Mouse (Mus musculus): ENCODE data around the gene Tbx10. TPM values are rescaled to one million over a fixed set of nuclear protein-coding genes. Genes with fewer than 3 reads are reported as not detected.

Tbx10 gene
- total RNA-seq, 1 experiment, result not detected

GRCm38 (mm10) chr19:4005091-4005490, 12.5 kb downstream of the Tbx10 start:
- H3K9me3 ChIP-seq (ENCODE audit: control insufficient read depth, insufficient read depth, low read depth, low read length), result no peaks in the 10 kb centered on the region
- DNase-seq (ENCODE audit: low read depth, low spot score), result no peak
- no peak overlapping the region for H3K27ac ChIP-seq (ENCODE audit: insufficient read depth, low read depth, low read length, poor library complexity, severe bottlenecking)
- H3K4me3 ChIP-seq (ENCODE audit: insufficient read depth in 1 of 2, low read depth in 1 of 2, low read length in 2 of 2, poor library complexity in 1 of 2, severe bottlenecking in 1 of 2), result no peak overlapping the region
- in situ Hi-C loops (cut with MboI; ENCODE audit: low sequenced_read_pairs in 2 of 2, unreplicated experiment in 2 of 2), result no loop called here
- H3K36me3 ChIP-seq (ENCODE audit: control insufficient read depth, insufficient read depth, low read length, poor library complexity, severe bottlenecking), result peaks cover 38% of the 10 kb centered on the region
- peaks cover 0 to 14% of the 10 kb centered on the region in 2 experiments; a peak in 2 of 4 replicates for H3K4me1 ChIP-seq (ENCODE audit: control insufficient read depth in 2 of 2, insufficient read depth in 2 of 2, low read length in 2 of 2, poor library complexity in 1 of 2)
- no peak overlapping the region for H3K9ac ChIP-seq (ENCODE audit: insufficient read depth, low read depth, low read length, poor library complexity, severe bottlenecking)
- TF ChIP-seq ZC3H11A (IDR thresholded peaks at IDR 0.05; ENCODE audit: borderline replicate concordance, low read depth, low read length) (no peak), HCFC1 (IDR thresholded peaks at IDR 0.05; ENCODE audit: borderline replicate concordance, insufficient read depth, low read length) (no peak), ZNF384 (IDR thresholded peaks at IDR 0.05; ENCODE audit: low read depth, low read length) (no peak), CHD2 (IDR thresholded peaks at IDR 0.05; ENCODE audit: low read depth, low read length) (no peak), MAFK (IDR thresholded peaks at IDR 0.05; ENCODE audit: insufficient read depth, low read depth, low read length) (no peak)

- H3K4me1 ChIP-seq (ENCODE audit: control insufficient read depth in 2 of 2, insufficient read depth in 2 of 2, low read length in 2 of 2, poor library complexity in 1 of 2), result peaks cover 0 to 14% of the 10 kb centered on the region in 2 experiments; a peak in 2 of 4 replicates
- H3K27ac ChIP-seq (ENCODE audit: insufficient read depth, low read depth, low read length, poor library complexity, severe bottlenecking), result no peak overlapping the region
- no peak overlapping the region for H3K4me3 ChIP-seq (ENCODE audit: insufficient read depth in 1 of 2, low read depth in 1 of 2, low read length in 2 of 2, poor library complexity in 1 of 2, severe bottlenecking in 1 of 2)
- DNase-seq (ENCODE audit: low read depth, low spot score), result no peak
- in situ Hi-C loops (cut with MboI; ENCODE audit: low sequenced_read_pairs in 2 of 2, unreplicated experiment in 2 of 2), result no loop called here
- H3K9me3 ChIP-seq (ENCODE audit: control insufficient read depth, insufficient read depth, low read depth, low read length), result no peaks in the 10 kb centered on the region
- TF ChIP-seq ZC3H11A (IDR thresholded peaks at IDR 0.05; ENCODE audit: borderline replicate concordance, low read depth, low read length), result no peak
- TF ChIP-seq CHD2 (IDR thresholded peaks at IDR 0.05; ENCODE audit: low read depth, low read length), result no peak
- no peak for TF ChIP-seq ZNF384 (IDR thresholded peaks at IDR 0.05; ENCODE audit: low read depth, low read length)
- no peak for TF ChIP-seq HCFC1 (IDR thresholded peaks at IDR 0.05; ENCODE audit: borderline replicate concordance, insufficient read depth, low read length)
- no peak for TF ChIP-seq MAFK (IDR thresholded peaks at IDR 0.05; ENCODE audit: insufficient read depth, low read depth, low read length)
- no peak overlapping the region for H3K9ac ChIP-seq (ENCODE audit: insufficient read depth, low read depth, low read length, poor library complexity, severe bottlenecking)
- H3K36me3 ChIP-seq (ENCODE audit: control insufficient read depth, insufficient read depth, low read length, poor library complexity, severe bottlenecking), result peaks cover 40% of the 10 kb centered on the region
These were observed 13.4 kb downstream of the Tbx10 start for GRCm38 (mm10) chr19:4005971-4006370.

- Histone ChIP-seq H3K36me3 (ENCODE audit: control insufficient read depth, insufficient read depth, low read length, poor library complexity, severe bottlenecking) (peaks cover 39% of the 10 kb centered on the region), H3K4me1 (ENCODE audit: control insufficient read depth in 2 of 2, insufficient read depth in 2 of 2, low read length in 2 of 2, poor library complexity in 1 of 2) (peaks cover 0 to 11% of the 10 kb centered on the region in 2 experiments; a peak in 1 of 4 replicates), H3K9me3 (ENCODE audit: control insufficient read depth, insufficient read depth, low read depth, low read length) (no peaks in the 10 kb centered on the region), H3K9ac (ENCODE audit: insufficient read depth, low read depth, low read length, poor library complexity, severe bottlenecking) (no peak overlapping the region), H3K27ac (ENCODE audit: insufficient read depth, low read depth, low read length, poor library complexity, severe bottlenecking) (no peak overlapping the region), H3K4me3 (ENCODE audit: insufficient read depth in 1 of 2, low read depth in 1 of 2, low read length in 2 of 2, poor library complexity in 1 of 2, severe bottlenecking in 1 of 2) (no peak overlapping the region)
- DNase-seq (ENCODE audit: low read depth, low spot score), result no peak
- in situ Hi-C loops (cut with MboI; ENCODE audit: low sequenced_read_pairs in 2 of 2, unreplicated experiment in 2 of 2), result no loop called here
- TF ChIP-seq ZC3H11A (IDR thresholded peaks at IDR 0.05; ENCODE audit: borderline replicate concordance, low read depth, low read length) (no peak), CHD2 (IDR thresholded peaks at IDR 0.05; ENCODE audit: low read depth, low read length) (no peak), HCFC1 (IDR thresholded peaks at IDR 0.05; ENCODE audit: borderline replicate concordance, insufficient read depth, low read length) (no peak), ZNF384 (IDR thresholded peaks at IDR 0.05; ENCODE audit: low read depth, low read length) (no peak), MAFK (IDR thresholded peaks at IDR 0.05; ENCODE audit: insufficient read depth, low read depth, low read length) (no peak)
These were observed 18.5 kb downstream of the Tbx10 start for GRCm38 (mm10) chr19:4011086-4011485.

- Histone ChIP-seq H3K9ac (ENCODE audit: insufficient read depth, low read depth, low read length, poor library complexity, severe bottlenecking) (peak within 1 kb of the TSS; percentile 92), H3K27ac (ENCODE audit: insufficient read depth, low read depth, low read length, poor library complexity, severe bottlenecking) (peak within 1 kb of the TSS; percentile 20; the same call in 1 of the 2 replicates), H3K4me3 (ENCODE audit: insufficient read depth in 1 of 2, low read depth in 1 of 2, low read length in 2 of 2, poor library complexity in 1 of 2, severe bottlenecking in 1 of 2) (peak within 1 kb of the TSS; percentile 90 to 98), H3K9me3 (ENCODE audit: control insufficient read depth, insufficient read depth, low read depth, low read length) (no peaks in the 10 kb centered on the region), H3K4me1 (ENCODE audit: control insufficient read depth in 2 of 2, insufficient read depth in 2 of 2, low read length in 2 of 2, poor library complexity in 1 of 2) (peaks cover 0 to 13% of the 10 kb centered on the region in 2 experiments; a peak in 1 of 4 replicates), H3K36me3 (ENCODE audit: control insufficient read depth, insufficient read depth, low read length, poor library complexity, severe bottlenecking) (peaks cover 28% of the 10 kb centered on the region)
- in situ Hi-C loops (cut with MboI; ENCODE audit: low sequenced_read_pairs in 2 of 2, unreplicated experiment in 2 of 2), result no loop called here
- peak; percentile 99 for DNase-seq (ENCODE audit: low read depth, low spot score)
- TF ChIP-seq ZNF384 (IDR thresholded peaks at IDR 0.05; ENCODE audit: low read depth, low read length) (no peak), CHD2 (IDR thresholded peaks at IDR 0.05; ENCODE audit: low read depth, low read length) (peak; percentile 20; the same call in 1 of the 2 replicates), MAFK (IDR thresholded peaks at IDR 0.05; ENCODE audit: insufficient read depth, low read depth, low read length) (no peak), HCFC1 (IDR thresholded peaks at IDR 0.05; ENCODE audit: borderline replicate concordance, insufficient read depth, low read length) (peak; percentile 99), ZC3H11A (IDR thresholded peaks at IDR 0.05; ENCODE audit: borderline replicate concordance, low read depth, low read length) (peak; percentile 62)
These were observed 20.0 kb downstream of the Tbx10 start, which contains the start of gene Ndufv1 for GRCm38 (mm10) chr19:4012432-4013022. Gene Ndufv1 (minus strand): TSS chr19:4012806.
